Mouse (Mus musculus) liver, postnatal 0 days (tissue): ENCODE data around the gene Wwox. TPM values are rescaled to one million over a fixed set of nuclear protein-coding genes. Genes with fewer than 3 reads are reported as not detected.

Experiments
- ATAC-seq: fragments of 200-750 bp; cut with Nextera tagmentation; 2 replicates; pipeline ENCODE4 v1.8.0; 2017; ENCODE audit warnings: mild to moderate bottlenecking, moderate library complexity
- DNase-seq: peaks from one replicate; pipeline ENCODE4 v3.0.0-alpha.2; 2016
- H3K27ac ChIP-seq: fragments of 300-500 bp; sonication (generic); 2 replicates; pipeline ENCODE4 v1.5.1; 2014; ENCODE audit warnings: antibody characterized with exemption, moderate library complexity, mild to moderate bottlenecking, low read depth
- H3K27me3 ChIP-seq: fragments of 300-500 bp; sonication (generic); 2 replicates; pipeline ENCODE4 v1.6.1; 2014; ENCODE audit warnings: low read length, control low read depth, mixed read lengths; ENCODE audit not compliant: insufficient read depth
- H3K36me3 ChIP-seq: fragments of 300-500 bp; sonication (generic); replicated peaks from 2 replicates; pipeline ENCODE4 v1.6.1; 2014; ENCODE audit warnings: mild to moderate bottlenecking, control low read depth, low read length, moderate library complexity, mixed read lengths; ENCODE audit not compliant: insufficient read depth
- H3K4me1 ChIP-seq: fragments of 300-500 bp; sonication (generic); 2 replicates; pipeline ENCODE4 v1.6.1; 2014; ENCODE audit warnings: antibody characterized with exemption, mild to moderate bottlenecking, control low read depth; ENCODE audit not compliant: insufficient read depth
- H3K4me2 ChIP-seq: fragments of 300-500 bp; sonication (generic); 2 replicates; pipeline ENCODE4 v1.6.1; 2014; ENCODE audit warnings: low read depth, mild to moderate bottlenecking, low read length, moderate library complexity, mixed read lengths
- H3K4me3 ChIP-seq: fragments of 300-500 bp; sonication (generic); 2 replicates; pipeline ENCODE4 v1.5.1; 2014; ENCODE audit warnings: low read depth, low read length
- H3K9ac ChIP-seq: fragments of 300-500 bp; sonication (generic); replicated peaks from 2 replicates; pipeline ENCODE4 v1.6.1; 2014; ENCODE audit warnings: mild to moderate bottlenecking, moderate library complexity
- H3K9me3 ChIP-seq: fragments of 300-500 bp; sonication (generic); 2 replicates; pipeline ENCODE4 v1.6.1; 2016; ENCODE audit warnings: mild to moderate bottlenecking, control low read depth, low read length, mixed read lengths
- CTCF ChIP-seq: sonication (generic); IDR thresholded peaks from 2 replicates; pipeline ENCODE4 v1.5.1; 2016; ENCODE audit warnings: antibody characterized with exemption, low read depth
- EP300 ChIP-seq: IDR thresholded peaks from 2 replicates; pipeline ENCODE4 v1.6.1; 2016; ENCODE audit warnings: antibody characterized with exemption, low read depth, mild to moderate bottlenecking
- WGBS: fragments of 180-500 bp; shearing (Covaris S2); extraction: QIAGEN DNeasy Blood & Tissue Kit; methylation state at CpG from one replicate; pipeline ENCODE4 v1.1.7; 2014; ENCODE audit not compliant: insufficient replicate concordance; 5-methylcytosine and 5-hydroxymethylcytosine counted together
- polyA plus RNA-seq: library from polyadenylated mRNA; unstranded; fragments of >200 nt; fragmentation: Nextera tagmentation; extraction: Ambion mirVana; gene quantifications from 2 replicates; pipeline ENCODE4 v1.2.1, GENCODE M21; 2015

Wwox gene
- 3.6 and 3.9 TPM in 2 replicates for polyA plus RNA-seq

DNA sequence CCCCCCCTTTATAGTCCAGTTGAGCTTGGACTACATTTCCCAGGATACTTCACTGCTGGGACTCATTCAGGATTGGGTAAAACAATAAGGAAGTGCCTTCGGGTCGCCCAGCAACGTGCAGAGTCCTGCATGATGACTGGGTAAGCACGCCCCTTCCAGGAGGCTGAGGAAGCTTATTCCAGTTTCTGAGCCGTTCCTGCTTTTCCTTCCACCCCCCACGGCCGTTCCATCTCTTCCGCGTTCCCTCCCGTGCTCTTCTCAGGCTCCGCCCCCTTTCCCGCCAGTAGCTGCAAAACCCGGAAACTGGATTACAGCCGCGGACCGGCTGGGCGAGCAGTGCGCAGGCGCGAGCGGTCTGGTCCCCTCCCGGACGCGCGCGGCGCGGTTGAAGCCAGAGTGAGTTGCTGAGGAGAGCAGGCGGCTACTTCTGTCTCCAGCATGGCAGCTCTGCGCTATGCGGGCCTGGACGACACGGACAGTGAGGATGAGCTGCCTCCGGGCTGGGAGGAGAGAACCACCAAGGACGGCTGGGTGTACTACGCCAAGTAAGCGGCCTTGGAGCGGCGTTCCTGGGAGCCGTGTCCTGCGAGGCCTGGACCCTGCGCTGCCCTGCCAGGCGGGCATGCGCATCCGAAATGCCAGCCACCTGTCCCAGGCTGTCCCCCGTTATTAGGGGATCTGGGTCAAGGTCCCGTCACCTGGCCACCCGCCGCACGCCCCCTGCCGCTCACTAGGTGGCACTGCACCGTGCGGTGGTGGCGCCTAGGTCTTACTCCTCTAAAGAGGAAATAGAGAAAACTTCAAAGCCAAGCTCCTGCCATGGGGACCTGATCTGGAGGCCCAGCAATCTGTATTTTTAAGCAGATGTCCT is at the start of gene Wwox:
TSS of gene Wwox (plus strand) at position 322 of the 871 bp plus-strand sequence.
- H3K9me3 ChIP-seq, result no peaks in the 10 kb centered on the region
- H3K4me1 ChIP-seq, result peaks cover 9% of the 10 kb centered on the region; the same call in 1 of the 2 replicates
- TF ChIP-seq EP300 (peak; percentile 66), CTCF (peak; percentile 87)
- peak; percentile 99 for DNase-seq
- peak within 1 kb of the TSS; percentile 97 for H3K4me2 ChIP-seq
- no peaks in the 10 kb centered on the region for H3K36me3 ChIP-seq
- peak within 1 kb of the TSS; percentile 73; the same call in 1 of the 2 replicates for H3K27ac ChIP-seq
- H3K27me3 ChIP-seq, result no peaks in the 10 kb centered on the region
- ATAC-seq, result peak; percentile 96
- WGBS, result under 1% methylated on average over 50 of the region's 54 CpGs
- H3K4me3 ChIP-seq, result peak within 1 kb of the TSS; percentile 83
- H3K9ac ChIP-seq, result peak within 1 kb of the TSS; percentile 75

DNA sequence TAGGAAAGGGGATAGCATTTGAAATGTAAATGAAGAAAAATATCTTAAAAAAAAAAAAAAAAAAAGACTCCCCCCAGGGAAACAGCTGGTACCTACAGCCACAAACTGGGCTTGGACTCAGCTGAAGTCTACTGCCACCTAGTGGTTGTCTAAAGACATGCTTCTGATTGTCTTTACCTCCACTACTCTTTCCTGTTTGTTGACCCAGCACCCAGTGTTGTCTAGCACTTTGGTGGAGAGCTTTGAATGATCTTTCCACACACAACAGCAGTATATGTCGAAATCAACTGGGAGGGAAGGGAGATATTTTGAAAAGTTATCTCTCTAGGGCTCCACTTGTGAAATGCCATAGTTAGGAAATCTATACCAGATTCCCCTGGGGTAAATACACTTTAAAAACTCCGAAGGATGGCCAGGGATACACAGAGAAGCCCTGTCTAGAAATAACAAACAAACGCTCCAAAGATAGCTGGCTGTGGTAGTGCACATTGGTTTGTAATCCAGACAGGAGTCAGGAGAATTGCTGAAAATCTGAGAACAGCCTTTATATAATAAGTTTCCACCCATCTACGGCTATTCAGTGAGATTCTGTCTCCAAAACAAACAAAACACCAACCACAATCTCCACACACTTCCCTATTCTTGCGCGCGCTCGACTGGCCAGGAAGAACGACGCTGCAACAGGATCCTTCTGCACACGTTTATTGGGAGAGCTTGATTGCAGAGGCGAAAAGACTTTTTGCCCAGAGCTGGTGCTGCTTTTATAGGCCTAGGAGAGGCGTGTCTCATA is 48.8 kb upstream of the Wwox start:
- ATAC-seq, result no peak

DNA sequence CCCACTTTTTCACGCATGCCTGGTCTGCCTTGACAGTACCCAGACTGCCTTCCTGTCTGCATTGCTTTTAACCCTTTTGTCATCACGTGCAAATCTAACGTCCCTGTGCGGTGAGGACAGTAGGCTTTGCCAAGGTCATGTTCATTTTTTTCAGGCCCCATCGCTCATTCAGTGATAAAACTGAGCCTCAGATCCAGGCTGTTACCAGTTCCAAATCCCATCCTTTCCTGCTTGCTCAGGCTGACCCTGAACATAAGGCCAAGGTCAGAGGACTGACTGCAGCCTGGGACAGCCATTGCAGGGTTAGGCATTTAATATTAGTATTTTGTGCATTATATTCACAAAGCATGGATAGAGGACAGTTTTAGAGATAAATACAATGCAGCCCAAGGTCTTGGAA is 41.1 kb upstream of the Wwox start:
- DNase-seq, result no peak
- no peaks in the 10 kb centered on the region for H3K4me1 ChIP-seq
- H3K27ac ChIP-seq, result no peak overlapping the region
- H3K36me3 ChIP-seq, result no peaks in the 10 kb centered on the region
- H3K9me3 ChIP-seq, result no peaks in the 10 kb centered on the region
- H3K27me3 ChIP-seq, result no peaks in the 10 kb centered on the region
- TF ChIP-seq CTCF, result no peak
- TF ChIP-seq EP300, result no peak
- WGBS, result 74% methylated on average over 5 of the region's 5 CpGs
- no peak overlapping the region for H3K9ac ChIP-seq
- H3K4me2 ChIP-seq, result no peak overlapping the region
- no peak overlapping the region for H3K4me3 ChIP-seq
- no peak for ATAC-seq

More for the DNA sequence above, 48.8 kb upstream of the Wwox start:
- no peaks in the 10 kb centered on the region for H3K36me3 ChIP-seq
- H3K9ac ChIP-seq, result no peak overlapping the region
- H3K4me3 ChIP-seq, result no peak overlapping the region
- 56% methylated on average over 11 of the region's 13 CpGs for WGBS
- H3K27me3 ChIP-seq, result no peaks in the 10 kb centered on the region
- H3K4me2 ChIP-seq, result no peak overlapping the region
- peak; percentile 72 for TF ChIP-seq CTCF
- TF ChIP-seq EP300, result no peak
- H3K4me1 ChIP-seq, result no peaks in the 10 kb centered on the region
- no peaks in the 10 kb centered on the region for H3K9me3 ChIP-seq
- no peak overlapping the region for H3K27ac ChIP-seq
- no peak for DNase-seq

DNA sequence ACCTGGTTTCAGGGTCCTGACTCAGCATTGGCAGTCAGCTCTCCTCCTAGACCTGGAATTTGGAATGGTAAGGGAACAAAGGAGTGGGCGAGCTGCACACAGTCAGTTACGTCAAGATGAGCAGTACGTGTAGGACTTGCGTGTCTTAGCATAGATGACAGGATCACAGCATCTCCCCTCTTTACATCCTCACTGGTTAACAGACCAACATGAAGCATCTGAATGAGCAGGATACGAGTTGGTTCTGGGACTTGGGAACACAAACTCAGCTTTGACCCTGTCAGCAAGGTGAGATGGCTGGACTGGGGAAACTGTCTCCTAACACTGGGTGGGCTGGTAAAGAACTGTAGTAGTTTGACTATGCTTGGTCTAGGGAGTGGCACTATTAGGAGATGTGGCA is 40.2 kb upstream of the Wwox start:
- no peak for ATAC-seq
- no peak overlapping the region for H3K4me2 ChIP-seq
- 81% methylated on average over 5 of the region's 5 CpGs for WGBS

DNA sequence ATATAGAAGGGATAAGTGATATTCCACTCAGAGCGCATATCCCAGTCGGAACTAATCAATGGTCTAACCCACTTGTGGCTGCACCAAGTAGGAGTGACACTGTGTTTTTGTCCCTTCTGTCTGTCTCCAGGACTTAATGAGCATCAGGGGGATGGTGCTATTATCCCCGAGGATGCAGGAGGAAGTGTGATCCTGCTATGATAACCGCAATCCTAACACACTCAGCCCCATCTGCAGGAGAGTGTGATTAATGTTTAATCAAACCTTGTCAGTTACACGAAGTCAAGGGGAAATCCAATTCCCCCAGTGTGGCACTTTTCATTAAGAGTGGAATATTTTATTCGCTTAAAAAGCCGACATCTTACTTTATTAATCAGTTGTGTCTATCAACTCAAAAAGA is 37.8 kb upstream of the Wwox start:
- WGBS, result 58% methylated on average over 7 of the region's 7 CpGs
- H3K9ac ChIP-seq, result no peak overlapping the region
- no peaks in the 10 kb centered on the region for H3K4me1 ChIP-seq
- H3K4me2 ChIP-seq, result no peak overlapping the region
- H3K27ac ChIP-seq, result no peak overlapping the region
- H3K9me3 ChIP-seq, result no peaks in the 10 kb centered on the region
- ATAC-seq (no peak), DNase-seq (no peak)
- no peak overlapping the region for H3K4me3 ChIP-seq
- no peaks in the 10 kb centered on the region for H3K36me3 ChIP-seq
- H3K27me3 ChIP-seq, result no peaks in the 10 kb centered on the region
- no peak for TF ChIP-seq EP300
- TF ChIP-seq CTCF, result no peak

More for the DNA sequence above, 40.2 kb upstream of the Wwox start:
- no peak for DNase-seq
- no peaks in the 10 kb centered on the region for H3K9me3 ChIP-seq
- no peak overlapping the region for H3K9ac ChIP-seq
- no peak overlapping the region for H3K4me3 ChIP-seq
- H3K4me1 ChIP-seq, result no peaks in the 10 kb centered on the region
- TF ChIP-seq CTCF (no peak), EP300 (no peak)
- H3K36me3 ChIP-seq, result no peaks in the 10 kb centered on the region
- H3K27me3 ChIP-seq, result no peaks in the 10 kb centered on the region
- no peak overlapping the region for H3K27ac ChIP-seq

DNA sequence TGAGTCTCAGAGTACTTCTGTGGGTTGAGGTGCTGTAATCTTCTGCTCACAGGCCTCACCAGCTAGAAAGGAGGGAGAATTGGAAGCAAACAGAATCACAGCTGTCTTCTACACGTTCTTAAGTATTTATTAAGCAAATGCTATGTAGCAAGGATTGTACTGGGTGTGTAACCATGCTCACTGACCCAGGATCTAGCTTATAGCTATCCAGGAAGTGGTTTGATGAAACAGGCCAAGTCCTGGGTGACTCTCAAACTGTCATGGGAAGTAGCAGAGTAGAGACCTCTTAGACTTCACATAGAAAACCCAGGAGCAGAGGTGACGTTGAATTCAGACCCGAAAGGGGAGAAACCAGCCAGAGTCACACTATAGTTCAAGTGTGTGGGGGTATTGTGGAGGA is 28.0 kb upstream of the Wwox start:
- 58% methylated on average over 3 of the region's 3 CpGs for WGBS

More for the DNA sequence above, 28.0 kb upstream of the Wwox start:
- DNase-seq (no peak), ATAC-seq (no peak)
- H3K9ac ChIP-seq, result no peak overlapping the region
- no peaks in the 10 kb centered on the region for H3K36me3 ChIP-seq
- no peaks in the 10 kb centered on the region for H3K4me1 ChIP-seq
- no peaks in the 10 kb centered on the region for H3K9me3 ChIP-seq
- no peak overlapping the region for H3K27ac ChIP-seq
- no peaks in the 10 kb centered on the region for H3K27me3 ChIP-seq
- TF ChIP-seq CTCF (no peak), EP300 (no peak)
- no peak overlapping the region for H3K4me2 ChIP-seq
- no peak overlapping the region for H3K4me3 ChIP-seq
